Mouse (Mus musculus) G1E-ER4 (cell line): Measurements from ENCODE around the gene Cxcr4. TPM values are rescaled to one million over a fixed set of nuclear protein-coding genes. Genes with fewer than 3 reads are reported as not detected.

Experiments used
- GATA1 ChIP-seq: IDR thresholded peaks from one replicate; pipeline ENCODE4 v1.8.0; 2012; ENCODE audit warnings: low read length, inconsistent platforms
- polyA plus RNA-seq: library from polyadenylated mRNA; stranded (reverse); fragments of >175 nt; gene quantifications from 2 replicates; pipeline ENCODE4 v1.2.3, GENCODE M21; 2012

The Cxcr4 gene
- polyA plus RNA-seq, 1 experiment: not detected

- no peak for TF ChIP-seq GATA1
Measured at GRCm38 (mm10) chr1:128605794-128606193, 13.7 kb upstream of the Cxcr4 start.

- TF ChIP-seq GATA1: no peak
Measured at GRCm38 (mm10) chr1:128602688-128603385, 10.7 kb upstream of the Cxcr4 start.

- no peak for TF ChIP-seq GATA1
Measured at GRCm38 (mm10) chr1:128602018-128602687, 10.1 kb upstream of the Cxcr4 start.

- TF ChIP-seq GATA1: no peak
Measured at GRCm38 (mm10) chr1:128601307-128601706, 9.2 kb upstream of the Cxcr4 start.

GRCm38 (mm10) chr1:128600549-128600948 is 8.5 kb upstream of the Cxcr4 start:
- no peak for TF ChIP-seq GATA1

- no peak for TF ChIP-seq GATA1
Measured at GRCm38 (mm10) chr1:128597209-128597782, 5.2 kb upstream of the Cxcr4 start.

- TF ChIP-seq GATA1: no peak
Measured at GRCm38 (mm10) chr1:128595528-128595927, 3.4 kb upstream of the Cxcr4 start.

GRCm38 (mm10) chr1:128595105-128595420 is 3.0 kb upstream of the Cxcr4 start:
- no peak for TF ChIP-seq GATA1

GRCm38 (mm10) chr1:128594353-128595104 is 2.4 kb upstream of the Cxcr4 start:
- TF ChIP-seq GATA1: no peak

- TF ChIP-seq GATA1: no peak
Measured at GRCm38 (mm10) chr1:128592961-128593501, 938 bp upstream of the Cxcr4 start.

GRCm38 (mm10) chr1:128591721-128592210 is 327 bp downstream of the Cxcr4 start:
- TF ChIP-seq GATA1: no peak

- TF ChIP-seq GATA1: no peak
Measured at GRCm38 (mm10) chr1:128590816-128591720, 1.0 kb downstream of the Cxcr4 start.

GRCm38 (mm10) chr1:128590011-128590410 is 2.1 kb downstream of the Cxcr4 start:
- no peak for TF ChIP-seq GATA1

GRCm38 (mm10) chr1:128589488-128589887 is 2.6 kb downstream of the Cxcr4 start:
- no peak for TF ChIP-seq GATA1

- TF ChIP-seq GATA1: no peak
Measured at GRCm38 (mm10) chr1:128588337-128588736, 3.8 kb downstream of the Cxcr4 start.
